Mouse (Mus musculus): ENCODE results near the gene Tac4. TPM values are rescaled to one million over a fixed set of nuclear protein-coding genes. Genes with fewer than 3 reads are reported as not detected.

The Tac4 gene
- total and polyA plus RNA-seq, 3 experiments = 0.07 to 0.39 TPM; not detected in 1

DNA sequence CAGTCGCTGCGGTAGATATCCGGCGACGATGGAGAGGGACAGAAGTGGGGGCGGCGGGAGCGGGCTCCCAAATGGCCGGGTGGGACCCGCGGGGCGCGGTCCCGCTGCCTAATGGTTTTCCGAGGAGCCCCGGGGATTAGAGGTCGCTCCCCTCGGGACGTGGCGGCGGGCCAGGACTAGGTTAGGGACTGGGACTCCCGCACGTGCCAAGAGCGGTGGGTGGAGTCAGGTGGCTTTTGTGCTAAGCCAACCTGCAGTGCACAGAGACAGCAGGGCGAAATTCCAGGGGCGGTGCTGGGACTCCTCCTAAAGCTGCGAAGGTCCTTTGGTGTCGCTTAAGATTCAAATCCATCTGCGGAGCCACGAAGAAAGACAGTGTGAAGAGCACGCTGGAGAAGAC is 37.9 kb upstream of the Tac4 start:
- DNase-seq (ENCODE audit: low read depth, low spot score) = no peak
- Histone ChIP-seq H3K36me3 (ENCODE audit: control insufficient read depth in 1 of 2, insufficient read depth in 2 of 2, low read length in 2 of 2) (no peaks in the 10 kb centered on the region), H3K79me2 (ENCODE audit: control insufficient read depth, insufficient read depth, low read length, poor library complexity) (no peaks in the 10 kb centered on the region), H3K27ac (ENCODE audit: control insufficient read depth, low read depth, low read length) (no peak overlapping the region), H3K9ac (ENCODE audit: control insufficient read depth, low read depth, low read length, poor library complexity, severe bottlenecking) (no peak overlapping the region), H3K4me3 (ENCODE audit: control insufficient read depth in 1 of 2, insufficient read depth in 1 of 2, low read depth in 2 of 2, low read length in 2 of 2) (no peak overlapping the region), H3K4me1 (ENCODE audit: control insufficient read depth in 1 of 2, insufficient read depth in 2 of 2, low read length in 2 of 2) (no peaks in the 10 kb centered on the region), H3K27me3 (ENCODE audit: control insufficient read depth in 1 of 2, insufficient read depth in 2 of 2, low read length in 2 of 2) (peaks cover 7 to 16% of the 10 kb centered on the region in 2 experiments), H3K9me3 (replicated peaks; ENCODE audit: insufficient read depth, low read length) (no peaks in the 10 kb centered on the region)
- TF ChIP-seq GATA1 (IDR thresholded peaks at IDR 0.05; ENCODE audit: low read depth, low read length) = no peak
- TF ChIP-seq JUND (IDR thresholded peaks at IDR 0.05; ENCODE audit: low read depth, low read length) = no peak
- TF ChIP-seq KAT2A (conservative IDR thresholded peaks at IDR 0.05; ENCODE audit: low read depth, low read length) = no peak
- TF ChIP-seq MYC (IDR thresholded peaks at IDR 0.05; ENCODE audit: low read depth, low read length) = no peak
- no peak for TF ChIP-seq NELFE (IDR thresholded peaks at IDR 0.05; ENCODE audit: low read depth, low read length)
- TF ChIP-seq RCOR1 (IDR thresholded peaks at IDR 0.05; ENCODE audit: low read depth, low read length) = no peak
- TF ChIP-seq MYB (IDR thresholded peaks at IDR 0.05; ENCODE audit: low read depth, low read length) = no peak
- no peak for TF ChIP-seq TBP (IDR thresholded peaks at IDR 0.05; ENCODE audit: low read depth, low read length)
- TF ChIP-seq ELF1 (IDR thresholded peaks at IDR 0.05; ENCODE audit: low read depth, low read length) = no peak
- no peak for TF ChIP-seq USF1 (IDR thresholded peaks at IDR 0.05; ENCODE audit: low read depth, low read length)
- TF ChIP-seq GABPA (IDR thresholded peaks at IDR 0.05; ENCODE audit: low read depth, low read length) = no peak
- no peak for TF ChIP-seq ZNF384 (IDR thresholded peaks at IDR 0.05; ENCODE audit: low read depth, low read length)
- no peak for TF ChIP-seq ZMIZ1 (IDR thresholded peaks at IDR 0.05; ENCODE audit: low read depth, low read length)
- TF ChIP-seq RAD21 (IDR thresholded peaks at IDR 0.05; ENCODE audit: low read depth, low read length) = no peak
- no peak for TF ChIP-seq MAZ (IDR thresholded peaks at IDR 0.05; ENCODE audit: low read depth, low read length)

DNA sequence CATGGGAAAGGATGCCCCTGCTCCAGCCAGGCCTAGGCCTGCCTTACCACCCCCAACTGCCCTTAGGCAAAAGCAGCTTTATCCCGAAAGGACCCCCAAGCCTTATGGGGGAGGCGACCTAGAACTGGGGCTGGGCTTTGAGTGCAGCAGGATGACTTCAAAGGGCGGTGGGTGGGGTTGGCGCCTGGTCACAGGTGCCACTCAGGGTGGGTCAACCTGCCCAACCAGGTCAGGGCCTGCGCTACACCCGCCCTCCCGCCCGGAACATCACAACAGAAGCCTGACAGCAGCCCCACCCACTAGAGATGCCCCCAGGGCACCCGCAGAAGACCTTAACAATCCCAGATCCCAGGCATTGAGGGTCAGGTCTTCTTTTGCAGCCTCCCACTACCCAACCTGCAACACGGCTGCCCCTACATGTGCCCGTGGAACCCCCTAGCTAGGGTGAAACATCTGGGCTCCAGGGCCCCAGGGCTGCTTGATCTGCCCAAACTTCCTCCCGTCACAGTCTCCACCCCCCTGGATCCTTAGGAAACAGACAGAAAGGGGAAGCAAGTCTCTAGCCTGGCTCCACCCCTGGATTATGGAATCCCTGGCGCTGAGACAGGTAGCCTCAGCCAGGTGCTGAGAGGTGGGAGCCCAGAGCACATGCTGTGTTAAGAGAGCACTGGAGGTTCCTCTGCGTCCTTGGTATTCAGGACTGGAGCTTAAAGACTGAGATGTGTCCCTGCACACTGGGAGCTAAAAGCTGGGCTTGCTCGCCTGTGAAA is 37.0 kb upstream of the Tac4 start:
- Histone ChIP-seq H3K4me1 (ENCODE audit: control insufficient read depth in 1 of 2, insufficient read depth in 2 of 2, low read length in 2 of 2) (no peaks in the 10 kb centered on the region), H3K4me3 (ENCODE audit: control insufficient read depth in 1 of 2, insufficient read depth in 1 of 2, low read depth in 2 of 2, low read length in 2 of 2) (no peak overlapping the region), H3K9ac (ENCODE audit: control insufficient read depth, low read depth, low read length, poor library complexity, severe bottlenecking) (no peak overlapping the region), H3K27me3 (ENCODE audit: control insufficient read depth in 1 of 2, insufficient read depth in 2 of 2, low read length in 2 of 2) (peaks cover 7 to 16% of the 10 kb centered on the region in 2 experiments), H3K9me3 (replicated peaks; ENCODE audit: insufficient read depth, low read length) (no peaks in the 10 kb centered on the region), H3K36me3 (ENCODE audit: control insufficient read depth in 1 of 2, insufficient read depth in 2 of 2, low read length in 2 of 2) (no peaks in the 10 kb centered on the region), H3K27ac (ENCODE audit: control insufficient read depth, low read depth, low read length) (no peak overlapping the region), H3K79me2 (ENCODE audit: control insufficient read depth, insufficient read depth, low read length, poor library complexity) (no peaks in the 10 kb centered on the region)
- no peak for DNase-seq (ENCODE audit: low read depth, low spot score)
- TF ChIP-seq MAFK (IDR thresholded peaks at IDR 0.05; ENCODE audit: borderline replicate concordance, low read depth, low read length) = no peak
- no peak for TF ChIP-seq UBTF (IDR thresholded peaks at IDR 0.05; ENCODE audit: borderline replicate concordance, insufficient read depth, low read depth, low read length)
- no peak for TF ChIP-seq MXI1 (IDR thresholded peaks at IDR 0.05; ENCODE audit: low read depth, low read length)
- no peak for TF ChIP-seq TCF12 (IDR thresholded peaks at IDR 0.05; ENCODE audit: low read depth, low read length)
- TF ChIP-seq RAD21 (IDR thresholded peaks at IDR 0.05; ENCODE audit: low read depth, low read length) = no peak

Data from MEL (cell line).